Mouse (Mus musculus) spleen, postnatal 36 days (tissue): ENCODE measurements around the gene Zmynd8.

Experiments used
- DNase-seq, 2 experiments: peaks; one replicate each; pipeline ENCODE4 v3.0.0; 2022; ENCODE audit warnings: low spot score in 2 of 2, mixed read lengths in 1 of 2

Gene Zmynd8

GRCm38 (mm10) chr2:165748426-165748825, 150.4 kb downstream of the Zmynd8 start:
- no peak for DNase-seq

GRCm38 (mm10) chr2:165747975-165748374, 150.8 kb downstream of the Zmynd8 start:
- DNase-seq = no peak

- DNase-seq = no peak
These were observed 153.3 kb downstream of the Zmynd8 start for GRCm38 (mm10) chr2:165745306-165746098.

GRCm38 (mm10) chr2:165742210-165742786, 156.5 kb downstream of the Zmynd8 start:
- DNase-seq = no peak

GRCm38 (mm10) chr2:165741526-165742050, 157.2 kb downstream of the Zmynd8 start:
- no peak for DNase-seq

GRCm38 (mm10) chr2:165740982-165741381, 157.8 kb downstream of the Zmynd8 start:
- no peak for DNase-seq

- DNase-seq = no peak
These were observed 158.4 kb downstream of the Zmynd8 start for GRCm38 (mm10) chr2:165740381-165740780.

GRCm38 (mm10) chr2:165736297-165736696, 162.5 kb downstream of the Zmynd8 start:
- DNase-seq = no peak
